Mouse (Mus musculus): Measurements from ENCODE around the gene Zfp385c. TPM values are rescaled to one million over a fixed set of nuclear protein-coding genes. Genes with fewer than 3 reads are reported as not detected.

Zfp385c gene
- polyA plus RNA-seq (2015; fragmentation: Nextera tagmentation; extraction: Ambion mirVana) = 0.20 and 0.31 TPM in 2 replicates

DNA sequence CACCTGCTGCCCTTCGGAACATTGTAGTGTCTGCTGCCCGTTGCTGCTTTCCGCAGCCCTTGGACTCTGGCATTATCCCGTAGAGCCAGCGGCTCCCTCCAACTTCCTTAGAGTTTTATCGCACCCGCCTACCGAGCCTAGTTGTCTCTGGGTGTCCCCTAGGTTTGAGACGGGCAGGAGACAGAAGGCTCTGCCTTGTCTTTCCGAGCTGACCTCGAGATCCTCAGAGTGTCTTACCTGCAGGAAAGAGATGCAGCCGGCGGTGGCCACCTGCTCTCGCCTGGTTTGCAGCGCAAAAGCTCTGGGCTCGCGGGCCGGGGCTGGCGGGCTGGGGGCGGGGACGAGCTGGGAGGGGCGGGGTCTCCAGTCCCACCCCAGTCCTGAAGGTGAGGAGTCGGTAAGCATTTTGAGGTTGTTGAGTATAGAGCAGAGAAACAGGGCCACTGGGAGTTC is at the start of gene Zfp385c:
TSS of gene Zfp385c (minus strand) at position 292 of the 453 bp plus-strand sequence.
- WGBS = 2% methylated on average over 23 of the region's 23 CpGs
- Histone ChIP-seq H3K27me3 (replicated peaks; ENCODE audit: control insufficient read depth, insufficient read depth, low read length) (no peaks in the 10 kb centered on the region; the same call in none of the 2 replicates), H3K36me3 (ENCODE audit: control insufficient read depth, insufficient read depth, low read length) (no peaks in the 10 kb centered on the region), H3K4me2 (ENCODE audit: low read depth, low read length) (peak within 1 kb of the TSS; percentile 64), H3K27ac (ENCODE audit: low read length) (no peak within 1 kb of the TSS), H3K4me3 (ENCODE audit: low read length) (peak within 1 kb of the TSS; percentile 30), H3K9ac (ENCODE audit: low read depth, low read length) (peak within 1 kb of the TSS; percentile 45), H3K9me3 (ENCODE audit: control insufficient read depth, low read length) (no peaks in the 10 kb centered on the region), H3K4me1 (ENCODE audit: control insufficient read depth, insufficient read depth, low read length) (peaks cover 9% of the 10 kb centered on the region; the same call in 1 of the 2 replicates)
- ATAC-seq = peak; percentile 67

DNA sequence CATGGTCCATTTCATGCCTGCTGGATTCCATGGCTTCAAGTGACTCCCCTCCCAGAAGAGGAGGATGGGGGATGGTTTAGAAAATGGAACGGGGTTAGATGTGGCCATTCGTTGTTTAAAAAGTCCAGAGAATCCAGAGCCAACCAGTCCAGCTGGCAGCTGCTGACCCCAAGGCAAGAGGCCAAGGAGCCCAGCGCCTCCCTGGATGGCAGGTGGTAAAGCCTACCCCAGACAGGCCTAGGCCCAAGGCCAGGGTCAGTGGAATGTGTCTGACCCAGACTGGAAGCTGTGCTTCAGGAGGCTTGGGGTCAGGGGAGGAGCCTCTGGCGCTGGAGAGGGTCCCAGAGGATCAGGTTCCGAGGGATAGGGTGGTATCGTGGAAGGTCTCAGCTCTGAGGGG is 49.1 kb upstream of the Zfp385c start:
- 71% methylated on average over 6 of the region's 6 CpGs for WGBS
- ATAC-seq = no peak

DNA sequence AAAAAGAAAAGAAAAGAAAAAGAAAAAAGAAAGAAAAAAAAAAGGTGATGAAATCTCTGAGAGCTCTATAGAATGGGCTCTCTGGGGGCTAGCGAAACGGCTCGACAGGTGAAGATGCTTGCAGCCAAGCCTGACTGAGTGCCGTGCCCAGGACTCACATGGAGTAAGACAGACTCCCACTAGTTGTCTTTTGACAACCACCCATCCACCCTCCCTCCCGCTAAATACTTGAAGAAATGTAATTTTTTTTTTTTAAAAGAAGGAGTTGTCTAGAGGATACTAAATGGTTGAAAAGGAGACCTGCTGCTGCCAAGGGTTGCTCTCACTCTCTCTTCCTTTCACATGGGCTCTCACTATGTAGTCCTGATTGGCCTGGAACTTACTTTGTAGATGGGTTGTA is 46.5 kb upstream of the Zfp385c start:
- H3K9me3 ChIP-seq (ENCODE audit: control insufficient read depth, low read length) = no peaks in the 10 kb centered on the region
- H3K36me3 ChIP-seq (ENCODE audit: control insufficient read depth, insufficient read depth, low read length) = no peaks in the 10 kb centered on the region
- H3K27ac ChIP-seq (ENCODE audit: low read length) = no peak overlapping the region
- no peaks in the 10 kb centered on the region for H3K27me3 ChIP-seq (replicated peaks; ENCODE audit: control insufficient read depth, insufficient read depth, low read length)
- H3K4me1 ChIP-seq (ENCODE audit: control insufficient read depth, insufficient read depth, low read length) = peaks cover 19% of the 10 kb centered on the region
- H3K4me3 ChIP-seq (ENCODE audit: low read length) = peak overlapping the region; percentile 75
- H3K4me2 ChIP-seq (ENCODE audit: low read depth, low read length) = peak overlapping the region; percentile 81
- no peak for ATAC-seq
- H3K9ac ChIP-seq (ENCODE audit: low read depth, low read length) = no peak overlapping the region
- WGBS = 20% methylated on average over 5 of the region's 5 CpGs

More for the DNA sequence above, 49.1 kb upstream of the Zfp385c start:
- Histone ChIP-seq H3K36me3 (ENCODE audit: control insufficient read depth, insufficient read depth, low read length) (no peaks in the 10 kb centered on the region), H3K27me3 (replicated peaks; ENCODE audit: control insufficient read depth, insufficient read depth, low read length) (no peaks in the 10 kb centered on the region), H3K9ac (ENCODE audit: low read depth, low read length) (no peak overlapping the region), H3K4me3 (ENCODE audit: low read length) (no peak overlapping the region), H3K4me2 (ENCODE audit: low read depth, low read length) (no peak overlapping the region), H3K4me1 (ENCODE audit: control insufficient read depth, insufficient read depth, low read length) (peaks cover 7% of the 10 kb centered on the region), H3K27ac (ENCODE audit: low read length) (no peak overlapping the region), H3K9me3 (ENCODE audit: control insufficient read depth, low read length) (no peaks in the 10 kb centered on the region)

DNA sequence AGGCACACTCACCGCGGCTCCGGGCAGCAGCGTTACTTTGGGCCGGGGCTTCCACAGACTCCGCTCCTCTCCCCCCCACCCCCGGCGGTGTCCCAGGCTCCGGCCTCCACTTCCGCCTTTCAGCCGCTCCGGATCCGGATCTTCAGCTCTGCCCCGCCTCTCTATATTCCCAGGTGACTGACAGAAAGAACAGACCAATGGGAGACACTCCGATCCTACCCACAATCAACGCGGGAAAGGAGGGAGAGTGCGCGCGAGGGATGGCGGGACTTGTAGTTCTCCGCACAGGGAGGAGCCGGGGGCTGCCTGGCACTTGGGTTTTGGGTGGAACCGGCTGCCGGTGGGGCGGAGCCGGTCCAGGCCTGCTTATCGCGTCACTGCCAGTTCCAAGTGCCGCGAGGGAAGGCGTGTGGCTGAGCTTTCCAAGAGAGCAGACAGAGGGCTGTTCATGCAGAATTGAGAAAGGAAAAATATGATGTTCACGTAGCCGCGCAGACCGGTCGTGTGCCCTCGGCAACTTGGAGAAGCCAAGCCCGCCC is 45.9 kb upstream of the Zfp385c start, which contains the start of gene Rab5c:
TSS of gene Rab5c (minus strand) at position 150 of the 539 bp plus-strand sequence.
- Histone ChIP-seq H3K4me1 (ENCODE audit: control insufficient read depth, insufficient read depth, low read length) (peaks cover 19% of the 10 kb centered on the region), H3K27me3 (replicated peaks; ENCODE audit: control insufficient read depth, insufficient read depth, low read length) (no peaks in the 10 kb centered on the region), H3K4me2 (ENCODE audit: low read depth, low read length) (peak within 1 kb of the TSS; percentile 81), H3K27ac (ENCODE audit: low read length) (peak within 1 kb of the TSS; percentile 66), H3K9me3 (ENCODE audit: control insufficient read depth, low read length) (no peaks in the 10 kb centered on the region), H3K4me3 (ENCODE audit: low read length) (peak within 1 kb of the TSS; percentile 75), H3K36me3 (ENCODE audit: control insufficient read depth, insufficient read depth, low read length) (no peaks in the 10 kb centered on the region), H3K9ac (ENCODE audit: low read depth, low read length) (peak within 1 kb of the TSS; percentile 92)
- WGBS = under 1% methylated on average over 39 of the region's 39 CpGs
- ATAC-seq = peak; percentile 100

GRCm38 (mm10) chr11:100737105-100737733 is 45.0 kb upstream of the Zfp385c start:
- Histone ChIP-seq H3K4me3 (ENCODE audit: low read length) (peak overlapping the region; percentile 75), H3K36me3 (ENCODE audit: control insufficient read depth, insufficient read depth, low read length) (no peaks in the 10 kb centered on the region), H3K4me2 (ENCODE audit: low read depth, low read length) (peak overlapping the region; percentile 64), H3K27ac (ENCODE audit: low read length) (peak overlapping the region; percentile 66), H3K9me3 (ENCODE audit: control insufficient read depth, low read length) (no peaks in the 10 kb centered on the region), H3K4me1 (ENCODE audit: control insufficient read depth, insufficient read depth, low read length) (peaks cover 19% of the 10 kb centered on the region), H3K27me3 (replicated peaks; ENCODE audit: control insufficient read depth, insufficient read depth, low read length) (no peaks in the 10 kb centered on the region), H3K9ac (ENCODE audit: low read depth, low read length) (peak overlapping the region; percentile 92)
- ATAC-seq = peak; percentile 10; the same call in 1 of the 2 replicates
- under 1% methylated on average over 13 of the region's 13 CpGs for WGBS

GRCm38 (mm10) chr11:100736746-100737080 is 44.5 kb upstream of the Zfp385c start:
- H3K4me3 ChIP-seq (ENCODE audit: low read length) = peak overlapping the region; percentile 75
- H3K4me1 ChIP-seq (ENCODE audit: control insufficient read depth, insufficient read depth, low read length) = peaks cover 19% of the 10 kb centered on the region
- no peaks in the 10 kb centered on the region for H3K36me3 ChIP-seq (ENCODE audit: control insufficient read depth, insufficient read depth, low read length)
- no peaks in the 10 kb centered on the region for H3K27me3 ChIP-seq (replicated peaks; ENCODE audit: control insufficient read depth, insufficient read depth, low read length)
- WGBS = 57% methylated on average over 4 of the region's 4 CpGs
- H3K4me2 ChIP-seq (ENCODE audit: low read depth, low read length) = peak overlapping the region; percentile 64
- no peak for ATAC-seq
- no peaks in the 10 kb centered on the region for H3K9me3 ChIP-seq (ENCODE audit: control insufficient read depth, low read length)
- peak overlapping the region; percentile 66 for H3K27ac ChIP-seq (ENCODE audit: low read length)
- no peak overlapping the region for H3K9ac ChIP-seq (ENCODE audit: low read depth, low read length)

DNA sequence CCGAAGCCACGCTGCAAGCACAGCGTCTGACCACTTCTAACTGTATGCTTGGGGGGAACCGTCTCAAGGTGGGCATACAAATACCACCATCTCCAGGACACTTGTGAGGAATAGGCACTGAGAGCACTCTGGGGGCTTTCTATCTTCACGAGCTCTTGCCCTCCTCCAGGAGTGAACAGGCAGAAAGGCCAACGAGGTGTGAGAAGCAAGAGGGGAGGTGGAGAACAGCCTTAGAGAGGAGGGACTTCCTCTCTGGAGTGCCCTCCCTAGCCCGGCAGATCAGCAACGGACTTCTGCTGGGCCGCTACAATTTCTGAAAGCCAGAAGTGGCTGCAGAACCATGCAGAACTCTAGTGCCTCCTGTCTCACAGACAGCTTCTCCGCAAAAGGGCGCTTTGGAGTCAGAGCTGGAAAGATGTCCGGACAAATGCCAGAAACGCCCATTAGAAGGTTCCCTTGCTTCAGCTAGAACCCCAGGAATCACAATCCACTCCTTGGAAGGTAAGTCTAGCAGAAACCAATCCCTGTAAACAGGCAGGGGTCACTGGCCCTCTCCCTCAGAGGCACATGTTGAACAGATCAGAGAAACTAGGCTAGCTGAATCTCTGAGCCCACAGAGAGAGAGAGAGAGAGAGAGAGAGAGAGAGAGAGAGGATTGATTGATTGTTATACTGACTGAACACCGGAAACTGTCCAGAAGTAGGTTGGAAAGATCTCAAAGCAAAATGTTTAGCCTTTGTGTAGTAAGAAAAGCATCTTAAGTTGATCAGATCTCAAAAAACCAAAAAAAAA is 43.9 kb upstream of the Zfp385c start:
- Histone ChIP-seq H3K27ac (ENCODE audit: low read length) (no peak overlapping the region), H3K4me2 (ENCODE audit: low read depth, low read length) (peak overlapping the region; percentile 64), H3K27me3 (replicated peaks; ENCODE audit: control insufficient read depth, insufficient read depth, low read length) (no peaks in the 10 kb centered on the region), H3K4me1 (ENCODE audit: control insufficient read depth, insufficient read depth, low read length) (peaks cover 19% of the 10 kb centered on the region), H3K9ac (ENCODE audit: low read depth, low read length) (peak overlapping the region; percentile 43), H3K36me3 (ENCODE audit: control insufficient read depth, insufficient read depth, low read length) (no peaks in the 10 kb centered on the region), H3K4me3 (ENCODE audit: low read length) (peak overlapping the region; percentile 75), H3K9me3 (ENCODE audit: control insufficient read depth, low read length) (no peaks in the 10 kb centered on the region)
- ATAC-seq = no peak
- 69% methylated on average over 14 of the region's 14 CpGs for WGBS

DNA sequence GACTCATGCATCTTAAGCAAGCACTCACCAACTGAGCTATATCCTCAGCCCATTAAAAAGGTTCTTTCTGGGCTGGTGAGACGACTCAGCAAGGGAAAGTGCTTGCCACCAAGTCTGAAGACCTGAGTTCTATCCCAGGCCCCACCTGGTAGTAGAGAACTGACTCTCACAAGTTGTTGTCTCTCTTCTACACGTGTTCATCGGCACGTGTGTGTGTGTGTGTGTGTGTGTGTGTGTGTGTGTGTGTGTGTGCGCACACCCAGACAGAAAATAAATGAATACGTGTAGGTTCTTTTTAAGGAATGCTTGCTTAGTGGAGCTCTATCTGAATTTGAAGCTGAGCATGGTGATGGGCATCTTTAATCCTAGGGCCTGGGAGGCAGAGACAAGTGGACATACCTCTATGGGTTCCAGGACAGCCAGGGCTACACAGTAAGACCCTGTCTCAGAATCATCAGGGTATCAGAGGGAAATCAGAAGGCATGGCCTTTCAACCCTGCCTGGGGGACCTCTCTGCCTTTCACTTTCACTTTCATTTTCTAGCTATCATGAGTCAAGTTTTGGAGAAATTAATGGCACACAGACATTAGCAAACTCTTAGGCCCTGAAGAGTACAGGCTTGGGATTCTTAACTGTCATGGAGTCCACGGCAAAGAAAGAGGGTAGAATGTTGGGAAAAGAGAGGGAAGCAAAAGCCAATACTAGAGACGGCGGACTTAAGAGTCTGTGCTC is 43.0 kb upstream of the Zfp385c start:
- ATAC-seq = no peak
- Histone ChIP-seq H3K36me3 (ENCODE audit: control insufficient read depth, insufficient read depth, low read length) (no peaks in the 10 kb centered on the region), H3K27ac (ENCODE audit: low read length) (no peak overlapping the region), H3K9me3 (ENCODE audit: control insufficient read depth, low read length) (no peaks in the 10 kb centered on the region), H3K4me2 (ENCODE audit: low read depth, low read length) (peak overlapping the region; percentile 64), H3K27me3 (replicated peaks; ENCODE audit: control insufficient read depth, insufficient read depth, low read length) (no peaks in the 10 kb centered on the region), H3K4me1 (ENCODE audit: control insufficient read depth, insufficient read depth, low read length) (peaks cover 19% of the 10 kb centered on the region), H3K9ac (ENCODE audit: low read depth, low read length) (no peak overlapping the region), H3K4me3 (ENCODE audit: low read length) (peak overlapping the region; percentile 14)
- 85% methylated on average over 9 of the region's 9 CpGs for WGBS
